Mouse (Mus musculus) midbrain, postnatal 0 days (tissue): ENCODE data around the gene Inca1. TPM values are rescaled to one million over a fixed set of nuclear protein-coding genes. Genes with fewer than 3 reads are reported as not detected.

Source experiments
- ATAC-seq: fragments of 200-750 bp; cut with Nextera tagmentation; 2 replicates; pipeline ENCODE4 v1.8.0; 2017; ENCODE audit warnings: moderate number of reproducible peaks, mild to moderate bottlenecking, moderate TSS enrichment, moderate library complexity; ENCODE audit not compliant: low FRiP score
- DNase-seq: peaks from one replicate; pipeline ENCODE4 v3.0.0-alpha.2; 2015; ENCODE audit warnings: low spot score
- H3K27ac ChIP-seq: fragments of 300-500 bp; sonication (generic); 2 replicates; pipeline ENCODE4 v1.5.1; 2014; ENCODE audit warnings: low read depth, mild to moderate bottlenecking, low read length, mixed read lengths
- H3K27me3 ChIP-seq: fragments of 300-500 bp; sonication (generic); 2 replicates; pipeline ENCODE4 v1.6.1; 2014; ENCODE audit warnings: low read length, control low read depth, mixed read lengths; ENCODE audit not compliant: insufficient read depth
- H3K36me3 ChIP-seq: fragments of 300-500 bp; sonication (generic); 2 replicates; pipeline ENCODE4 v1.6.1; 2014; ENCODE audit warnings: low read length, control low read depth, mixed read lengths; ENCODE audit not compliant: insufficient read depth
- H3K4me1 ChIP-seq: fragments of 300-500 bp; sonication (generic); 2 replicates; pipeline ENCODE4 v1.6.1; 2014; ENCODE audit warnings: mild to moderate bottlenecking, control low read depth, antibody characterized with exemption, low read length, mixed read lengths; ENCODE audit not compliant: insufficient read depth
- H3K4me2 ChIP-seq: fragments of 300-500 bp; sonication (generic); 2 replicates; pipeline ENCODE4 v1.6.1; 2014; ENCODE audit warnings: low read depth, mild to moderate bottlenecking, low read length, mixed read lengths; ENCODE audit not compliant: poor library complexity, severe bottlenecking
- H3K4me3 ChIP-seq: fragments of 300-500 bp; sonication (generic); 2 replicates; pipeline ENCODE4 v1.5.1; 2014; ENCODE audit warnings: low read depth, mild to moderate bottlenecking, low read length, moderate library complexity
- H3K9ac ChIP-seq: fragments of 300-500 bp; sonication (generic); replicated peaks from 2 replicates; pipeline ENCODE4 v1.6.1; 2014; ENCODE audit warnings: mild to moderate bottlenecking, low read length, moderate library complexity, mixed read lengths; ENCODE audit not compliant: poor library complexity, severe bottlenecking
- H3K9me3 ChIP-seq: fragments of 300-500 bp; sonication (generic); 2 replicates; pipeline ENCODE4 v1.6.1; 2016; ENCODE audit warnings: low read length, control low read depth
- CTCF ChIP-seq: IDR thresholded peaks from 2 replicates; pipeline ENCODE4 v1.5.1; 2016; ENCODE audit warnings: antibody characterized with exemption, mild to moderate bottlenecking
- WGBS: fragments of 180-500 bp; shearing (Covaris S2); extraction: QIAGEN DNeasy Blood & Tissue Kit; methylation state at CpG from one replicate; pipeline ENCODE4 v1.1.7; 2014; 5-methylcytosine and 5-hydroxymethylcytosine counted together
- polyA plus RNA-seq: library from polyadenylated mRNA; unstranded; fragments of >200 nt; fragmentation: Nextera tagmentation; extraction: Ambion mirVana; gene quantifications from 2 replicates; pipeline ENCODE4 v1.2.1, GENCODE M21; 2015
- total RNA-seq: library from RNA; depleted of rRNA; stranded (reverse); fragments of >200 nt; gene quantifications from 2 replicates; pipeline ENCODE4 v1.2.3, GENCODE M21; 2014

Gene Inca1
- total and polyA plus RNA-seq, 2 experiments from 2014 or later, result 2.1 to 4.8 TPM

DNA sequence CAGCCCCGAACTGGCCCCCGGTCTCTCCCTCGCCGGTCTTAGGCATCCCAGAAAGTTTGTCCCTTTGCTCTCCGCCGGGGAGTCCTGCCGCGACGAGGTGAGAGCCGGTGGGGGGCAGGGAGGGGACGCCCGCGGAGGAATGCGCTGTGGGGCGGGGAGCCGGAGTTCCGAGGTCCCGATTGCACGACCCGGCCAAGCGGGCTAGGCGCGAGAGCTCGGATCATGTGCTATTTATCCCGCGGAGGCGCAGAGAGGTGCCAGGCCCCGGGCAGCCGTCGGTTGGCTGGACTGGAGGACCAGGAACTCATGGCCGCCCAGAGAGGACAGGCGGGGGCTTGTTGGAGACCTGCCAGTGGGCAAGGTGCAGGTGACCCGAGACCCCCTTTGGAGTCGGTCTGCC is 658 bp upstream of the Inca1 start:
- Histone ChIP-seq H3K27ac (peak overlapping the region; percentile 75), H3K9me3 (no peaks in the 10 kb centered on the region), H3K9ac (peak overlapping the region; percentile 95), H3K36me3 (peaks cover 25% of the 10 kb centered on the region), H3K27me3 (no peaks in the 10 kb centered on the region), H3K4me3 (peak overlapping the region; percentile 98), H3K4me1 (peaks cover 9% of the 10 kb centered on the region; the same call in 1 of the 2 replicates), H3K4me2 (peak overlapping the region; percentile 82)
- peak; percentile 6 for DNase-seq
- peak; percentile 38; the same call in 1 of the 2 replicates for ATAC-seq
- no peak for TF ChIP-seq CTCF
- WGBS, result under 1% methylated on average over 22 of the region's 34 CpGs

DNA sequence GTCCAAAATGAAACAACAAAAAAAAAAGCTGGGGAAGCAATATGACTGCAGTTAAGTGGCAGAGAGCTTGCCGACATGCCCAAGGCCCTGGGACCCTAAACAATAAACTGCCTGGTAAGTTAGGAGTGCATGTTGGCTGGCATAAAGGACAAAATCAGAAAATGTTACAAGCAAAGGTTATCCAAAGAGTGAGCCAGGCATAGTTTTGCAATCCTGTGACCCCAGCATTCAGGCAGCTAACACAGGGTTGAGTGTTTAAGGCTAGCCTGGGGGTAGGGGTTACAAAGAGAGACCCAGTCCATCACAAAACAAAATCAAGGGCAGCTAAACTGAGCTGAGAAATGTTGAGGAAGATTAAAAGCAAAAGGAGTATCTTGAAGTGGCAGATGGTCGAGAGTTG is 904 bp downstream of the Inca1 start:
- TF ChIP-seq CTCF, result no peak
- no peak for ATAC-seq
- Histone ChIP-seq H3K4me3 (no peak overlapping the region), H3K4me1 (peaks cover 9% of the 10 kb centered on the region; the same call in 1 of the 2 replicates), H3K9me3 (no peaks in the 10 kb centered on the region), H3K27me3 (no peaks in the 10 kb centered on the region), H3K36me3 (peaks cover 9% of the 10 kb centered on the region), H3K4me2 (no peak overlapping the region), H3K27ac (no peak overlapping the region), H3K9ac (no peak overlapping the region)
- WGBS, result 73% methylated on average over 2 of the region's 2 CpGs
- no peak for DNase-seq

DNA sequence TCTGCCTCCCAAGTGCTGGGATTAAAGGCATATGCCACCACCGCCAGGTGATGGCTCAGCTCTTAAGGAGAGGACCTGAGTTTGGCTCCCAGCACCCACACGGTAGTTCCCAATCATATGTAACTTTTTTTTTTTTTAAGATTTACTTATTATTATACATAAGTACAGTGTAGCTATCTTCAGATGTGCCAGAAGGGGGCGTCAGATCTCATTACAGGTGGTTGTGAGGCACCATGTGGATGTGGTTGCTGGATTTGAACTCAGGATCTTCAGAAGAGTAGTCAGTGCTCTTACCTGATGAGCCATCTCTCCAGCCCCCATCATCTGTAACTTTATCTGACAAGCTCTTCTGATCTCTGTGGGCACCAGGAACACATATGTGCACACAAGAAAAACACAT is 2.6 kb downstream of the Inca1 start:
- 83% methylated on average over 3 of the region's 3 CpGs for WGBS

DNA sequence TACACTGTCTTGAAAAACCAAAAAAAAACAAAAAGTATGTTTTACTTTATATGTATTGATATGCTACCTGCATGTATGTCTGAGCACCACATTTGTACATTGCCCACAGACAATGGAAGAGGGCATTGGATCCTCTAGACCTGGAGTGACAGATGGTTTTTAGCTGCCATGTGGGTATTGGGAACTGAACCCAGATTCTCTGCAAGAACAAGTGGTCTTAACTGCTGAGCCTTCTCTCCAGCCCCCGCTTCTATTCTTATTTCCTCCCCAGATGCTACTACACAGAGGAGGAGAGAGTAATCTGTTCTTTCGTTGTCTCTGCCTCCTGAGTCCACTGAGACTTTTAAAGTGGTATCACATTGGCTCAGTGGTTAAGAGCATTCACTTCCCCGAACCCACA is 6.5 kb downstream of the Inca1 start:
- H3K27me3 ChIP-seq, result no peaks in the 10 kb centered on the region
- no peak overlapping the region for H3K27ac ChIP-seq
- 71% methylated on average over 3 of the region's 3 CpGs for WGBS
- no peak for DNase-seq
- H3K9me3 ChIP-seq, result no peaks in the 10 kb centered on the region
- no peak overlapping the region for H3K9ac ChIP-seq
- no peak overlapping the region for H3K4me3 ChIP-seq
- H3K36me3 ChIP-seq, result no peaks in the 10 kb centered on the region
- H3K4me2 ChIP-seq, result no peak overlapping the region
- no peak for ATAC-seq
- peaks cover 4% of the 10 kb centered on the region; the same call in 1 of the 2 replicates for H3K4me1 ChIP-seq
- TF ChIP-seq CTCF, result no peak

More for the DNA sequence above, 2.6 kb downstream of the Inca1 start:
- H3K27me3 ChIP-seq, result no peaks in the 10 kb centered on the region
- no peak overlapping the region for H3K4me3 ChIP-seq
- peaks cover 9% of the 10 kb centered on the region; the same call in 1 of the 2 replicates for H3K4me1 ChIP-seq
- H3K9ac ChIP-seq, result no peak overlapping the region
- no peaks in the 10 kb centered on the region for H3K9me3 ChIP-seq
- ATAC-seq (no peak), DNase-seq (no peak)
- H3K4me2 ChIP-seq, result no peak overlapping the region
- H3K36me3 ChIP-seq, result no peaks in the 10 kb centered on the region
- no peak overlapping the region for H3K27ac ChIP-seq
- TF ChIP-seq CTCF, result peak; percentile 14; the same call in 1 of the 2 replicates

DNA sequence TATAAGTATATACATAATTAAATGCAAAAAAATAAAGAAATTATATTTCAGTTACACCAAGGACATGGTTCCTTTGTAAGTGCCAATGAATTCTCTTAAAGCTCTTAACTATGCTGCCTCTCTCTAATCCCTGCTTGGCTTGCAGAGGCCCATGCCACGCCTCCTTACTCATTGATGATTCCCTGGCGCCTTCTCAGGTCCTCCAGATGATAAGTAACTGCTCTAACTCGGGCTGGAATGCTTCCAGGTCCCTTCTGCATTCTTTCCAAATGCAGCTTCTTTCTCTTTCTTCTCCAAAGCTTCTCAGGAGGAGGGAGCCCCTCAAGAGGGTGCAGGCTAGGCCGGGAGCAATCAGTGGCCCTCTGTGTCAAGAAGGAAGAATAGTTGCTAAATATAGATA is 10.4 kb downstream of the Inca1 start:
- ATAC-seq, result no peak
- no peak for DNase-seq
- Histone ChIP-seq H3K36me3 (peaks cover under 1% of the 10 kb centered on the region; the same call in 1 of the 2 replicates), H3K4me3 (no peak overlapping the region), H3K9ac (no peak overlapping the region), H3K27ac (no peak overlapping the region), H3K9me3 (no peaks in the 10 kb centered on the region), H3K27me3 (no peaks in the 10 kb centered on the region), H3K4me1 (peaks cover 14% of the 10 kb centered on the region), H3K4me2 (no peak overlapping the region)
- 53% methylated on average over 4 of the region's 4 CpGs for WGBS
- TF ChIP-seq CTCF, result no peak

DNA sequence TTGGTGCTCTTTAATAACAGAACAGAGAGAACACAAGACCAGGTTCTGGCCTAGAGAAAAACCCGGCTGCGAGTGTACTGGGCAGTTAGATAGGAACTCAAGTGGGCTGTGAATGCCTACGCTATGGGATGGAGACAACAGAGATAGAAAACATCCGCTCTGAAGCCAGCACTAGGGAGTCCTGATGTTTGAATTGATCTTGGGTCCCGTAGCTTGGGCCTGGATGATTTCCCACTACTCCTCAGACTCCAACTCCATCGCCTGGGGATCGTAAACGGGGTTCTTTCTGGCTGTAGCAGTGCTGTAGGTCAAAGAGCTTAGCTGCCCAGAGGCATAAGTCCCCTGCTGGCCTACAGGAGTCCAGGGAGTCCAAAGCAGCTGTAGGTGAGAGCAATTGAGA is 11.6 kb downstream of the Inca1 start:
- H3K4me3 ChIP-seq, result peak overlapping the region; percentile 76
- WGBS, result 9% methylated on average over 8 of the region's 8 CpGs
- peaks cover 14% of the 10 kb centered on the region for H3K4me1 ChIP-seq
- DNase-seq (peak; percentile 9), ATAC-seq (no peak)
- H3K36me3 ChIP-seq, result peaks cover 11% of the 10 kb centered on the region
- H3K4me2 ChIP-seq, result peak overlapping the region; percentile 59
- no peak for TF ChIP-seq CTCF
- H3K27me3 ChIP-seq, result no peaks in the 10 kb centered on the region
- H3K27ac ChIP-seq, result peak overlapping the region; percentile 80
- H3K9me3 ChIP-seq, result no peaks in the 10 kb centered on the region
- H3K9ac ChIP-seq, result peak overlapping the region; percentile 89
